Mouse (Mus musculus) bone marrow macrophage, adult 2 months (primary cell): ENCODE data around the gene Uqcrq.

Source experiments
- CTCF ChIP-seq: IDR thresholded peaks from 2 replicates; pipeline ENCODE4 v1.5.1; 2012; ENCODE audit warnings: low read depth, mild to moderate bottlenecking, low read length, moderate library complexity
- POLR2A ChIP-seq: IDR thresholded peaks from 2 replicates; pipeline ENCODE4 v1.6.1; 2012; ENCODE audit warnings: mild to moderate bottlenecking, low read depth, low read length, borderline replicate concordance

GRCm38 (mm10) chr11:53460192-53460591, 29.6 kb upstream of the Uqcrq start:
- TF ChIP-seq POLR2A: no peak
- no peak for TF ChIP-seq CTCF
